Mouse (Mus musculus) gastrocnemius, postnatal 36 days (tissue): ENCODE results near the gene Galnt10. TPM values are rescaled to one million over a fixed set of nuclear protein-coding genes. Genes with fewer than 3 reads are reported as not detected.

ENCODE experiments used
- DNase-seq, 2 experiments: peaks; one replicate each; pipeline ENCODE4 v3.0.0; 2022
- intact Hi-C: fragments of 180-260 bp; cut with DNase I; formaldehyde crosslinking; loops from one replicate; pipeline ENCODE4 v1.15.1; 2025
- total RNA-seq, 2 experiments: library from RNA; stranded (reverse); gene quantifications; 2 replicates each; pipeline ENCODE4 v1.2.3; 2021

Galnt10 gene
- total RNA-seq, 2 experiments from 2014 or later, result 5.2 to 6.3 TPM

GRCm38 (mm10) chr11:57683931-57684330 lies 38.7 kb downstream of the Galnt10 start:
- DNase-seq, result peak in 1 of 2 experiments; percentile 70
- intact Hi-C loops, result loop anchor here (5.0 kb wide), 2 partner anchors 37 to 43 kb away; partner anchors contain the start of gene Galnt10

DNA sequence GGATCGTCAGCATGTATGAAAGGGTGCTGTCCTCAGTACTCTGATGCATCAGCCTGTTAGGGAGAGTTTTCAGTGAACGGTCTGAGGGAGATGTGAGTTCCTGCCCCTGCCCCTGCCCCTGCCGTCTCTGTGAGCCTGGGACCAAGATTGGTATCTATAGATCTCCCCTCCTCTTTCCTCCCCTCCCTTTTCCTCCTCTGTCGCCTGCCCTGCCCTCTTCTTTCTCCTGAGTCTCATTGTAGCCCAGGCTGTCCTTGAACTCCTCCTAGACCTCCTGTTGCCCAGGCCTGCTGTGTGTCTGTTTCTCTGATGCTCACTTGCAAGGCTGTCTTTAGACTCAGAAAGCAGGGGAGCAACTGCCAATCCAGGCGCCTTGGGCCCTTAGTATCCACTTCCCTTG lies 39.6 kb downstream of the Galnt10 start:
- intact Hi-C loops, result loop anchor here (5.0 kb wide), 2 partner anchors 38 to 42 kb away; partner anchors contain the start of gene Galnt10
- no peak for DNase-seq

DNA sequence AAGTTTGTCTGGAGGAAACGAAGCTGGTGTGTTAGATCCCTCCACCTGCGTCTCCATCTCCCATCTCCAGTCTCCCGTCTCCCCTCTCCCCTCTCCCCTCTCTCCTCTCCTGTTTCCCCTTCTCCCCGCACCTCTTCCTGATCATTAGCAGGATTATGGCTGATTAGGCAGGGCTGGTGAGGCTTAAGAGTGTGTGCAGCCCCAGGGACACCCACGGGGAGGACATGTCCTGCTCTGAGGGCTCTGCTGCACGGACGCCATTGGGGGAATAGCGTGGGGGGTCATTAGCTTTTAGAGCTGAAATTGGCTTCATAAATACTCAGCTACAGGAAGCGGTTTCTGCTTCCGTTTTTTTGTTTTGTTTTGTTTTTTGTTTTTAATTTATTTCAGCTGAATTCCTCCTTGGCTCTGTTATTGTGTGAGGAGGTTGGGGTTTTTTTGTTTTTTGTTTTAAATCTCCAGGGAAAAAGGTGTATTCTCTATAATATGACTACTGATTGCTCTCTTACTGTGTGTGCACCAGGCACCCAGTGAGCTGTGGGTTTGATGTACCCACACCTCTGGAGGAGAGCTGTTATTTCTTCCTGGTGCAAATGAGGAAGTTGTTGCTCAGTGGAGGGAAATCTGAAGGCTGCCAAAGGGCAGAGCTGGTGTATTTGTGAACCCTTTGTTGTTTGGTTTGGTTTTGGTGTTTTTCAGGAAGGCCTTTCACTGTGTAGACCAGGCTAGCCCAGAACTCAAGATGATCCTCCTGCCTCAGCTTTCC lies 40.6 kb downstream of the Galnt10 start:
- intact Hi-C loops, result no loop called here
- DNase-seq, result no peak

DNA sequence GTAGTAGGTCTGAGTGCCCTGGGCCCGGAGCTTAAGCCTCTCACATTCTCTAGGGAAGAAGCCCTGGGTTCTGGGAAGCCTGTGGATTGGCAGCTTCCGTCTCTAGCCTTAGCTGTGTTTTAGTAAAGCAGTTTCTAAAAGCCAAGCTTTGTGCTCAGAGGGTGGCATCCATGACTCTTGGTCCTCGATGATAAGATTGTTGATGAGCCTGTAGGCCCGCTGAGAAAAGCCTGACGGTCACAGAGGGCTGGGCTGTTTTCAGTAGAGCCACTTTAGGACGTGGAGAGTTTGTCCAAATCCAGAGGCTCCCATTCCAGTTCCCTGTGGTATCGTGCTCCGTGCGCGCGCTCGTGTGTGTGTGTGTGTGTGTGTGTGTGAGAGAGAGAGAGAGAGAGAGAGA lies 41.6 kb downstream of the Galnt10 start:
- intact Hi-C loops, result no loop called here
- no peak for DNase-seq

DNA sequence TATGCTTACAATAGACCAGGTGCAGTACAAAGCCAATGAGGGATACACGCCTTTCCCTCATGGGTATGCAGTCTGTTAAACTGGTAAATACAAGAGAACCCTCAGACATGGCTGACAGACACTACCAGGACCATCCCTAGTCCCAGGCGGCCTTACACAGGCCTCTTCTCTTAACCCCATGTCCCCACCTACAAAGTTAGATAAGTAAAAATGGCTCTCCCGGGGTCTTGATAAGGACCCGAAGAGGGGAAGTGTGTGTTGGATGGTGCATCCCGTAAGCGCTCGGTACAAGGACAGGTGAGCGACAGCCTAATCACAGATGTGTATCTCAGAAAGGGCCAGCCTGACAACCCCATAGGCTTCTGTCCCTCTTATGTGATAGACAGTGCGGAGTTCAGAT lies 42.0 kb downstream of the Galnt10 start:
- intact Hi-C loops, result no loop called here
- no peak for DNase-seq

DNA sequence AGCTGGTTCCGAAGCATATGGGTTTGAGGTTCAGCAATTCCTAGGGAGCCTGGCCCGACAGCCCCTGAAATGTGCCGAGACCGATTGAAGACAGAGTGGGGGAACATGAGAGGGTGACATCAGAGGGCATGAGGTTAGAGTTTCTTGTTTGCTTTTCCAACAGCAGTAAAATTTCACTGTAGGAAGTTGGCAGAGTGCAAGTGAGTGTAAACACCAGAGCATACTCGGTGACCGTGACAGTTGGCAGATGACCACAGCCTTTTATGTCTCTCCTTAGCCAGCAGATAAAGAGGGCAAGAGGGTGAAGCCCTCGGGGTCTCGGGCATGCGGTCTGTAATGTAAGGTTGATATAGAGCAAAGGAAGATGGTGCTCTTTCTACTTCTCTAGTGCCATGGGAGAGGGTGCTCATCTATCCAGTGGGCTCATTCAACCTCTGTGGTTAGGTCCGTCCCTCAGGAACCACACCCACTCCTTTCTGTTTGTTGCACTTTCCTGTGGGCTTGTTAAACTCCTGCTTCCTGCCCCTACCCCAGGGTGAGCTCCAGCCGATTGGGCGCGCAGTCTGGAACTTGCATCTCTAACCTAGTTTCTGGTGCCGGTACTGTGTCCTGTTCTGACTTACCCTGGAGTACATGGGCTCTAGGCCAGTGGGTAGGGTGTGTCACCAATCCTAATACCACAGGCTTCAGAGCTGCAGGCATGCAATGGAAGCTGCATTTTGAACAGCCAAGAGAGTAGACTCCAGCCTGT lies 43.1 kb downstream of the Galnt10 start:
- no peak for DNase-seq
- intact Hi-C loops, result no loop called here

- intact Hi-C loops, result no loop called here
- no peak for DNase-seq
Observed at GRCm38 (mm10) chr11:57689811-57690210, 44.6 kb downstream of the Galnt10 start.

DNA sequence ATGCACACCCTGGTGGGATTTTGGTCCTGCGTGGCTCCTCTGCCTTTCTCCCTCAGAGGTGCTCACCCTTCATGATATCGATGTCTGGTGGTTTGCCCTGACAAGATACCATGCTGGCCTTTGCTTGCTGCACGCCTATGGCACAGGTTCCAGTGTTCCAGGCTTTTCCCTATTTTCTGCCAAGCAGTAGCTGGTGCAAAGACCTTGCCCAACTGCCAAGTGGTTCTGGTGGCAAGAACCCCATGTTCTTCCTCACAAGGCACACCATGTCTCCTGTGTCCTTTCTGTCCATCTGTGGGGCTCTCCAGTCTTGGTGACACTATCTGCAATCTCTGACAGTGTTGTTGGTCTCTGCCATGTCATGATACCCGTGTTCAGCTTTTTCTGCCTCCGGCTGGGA lies 45.6 kb downstream of the Galnt10 start:
- intact Hi-C loops, result no loop called here
- no peak for DNase-seq

GRCm38 (mm10) chr11:57691939-57692338 lies 46.7 kb downstream of the Galnt10 start:
- intact Hi-C loops, result no loop called here

GRCm38 (mm10) chr11:57692726-57693125 lies 47.5 kb downstream of the Galnt10 start:
- no peak for DNase-seq
- intact Hi-C loops, result no loop called here

More at GRCm38 (mm10) chr11:57691939-57692338, 46.7 kb downstream of the Galnt10 start:
- DNase-seq, result no peak

DNA sequence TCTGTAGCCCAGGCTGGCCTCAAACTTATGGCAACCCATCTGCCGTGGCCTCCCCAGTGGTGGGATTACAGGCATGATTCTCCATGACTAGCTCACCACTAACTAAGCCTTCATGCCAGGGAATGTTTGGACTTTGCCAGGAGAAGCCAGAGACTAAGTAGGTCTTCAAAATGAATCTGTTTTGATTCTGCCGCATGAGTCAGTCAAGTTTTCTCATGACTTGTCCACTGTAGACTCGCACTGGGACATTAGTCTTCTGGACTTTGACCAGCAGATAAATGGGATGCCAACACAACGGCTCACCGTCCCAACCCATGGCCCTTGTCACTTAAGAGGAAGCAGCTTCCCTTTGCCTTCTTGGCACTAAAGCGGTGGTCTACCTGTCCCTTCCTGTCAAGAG lies 49.2 kb downstream of the Galnt10 start:
- intact Hi-C loops, result no loop called here
- no peak for DNase-seq

DNA sequence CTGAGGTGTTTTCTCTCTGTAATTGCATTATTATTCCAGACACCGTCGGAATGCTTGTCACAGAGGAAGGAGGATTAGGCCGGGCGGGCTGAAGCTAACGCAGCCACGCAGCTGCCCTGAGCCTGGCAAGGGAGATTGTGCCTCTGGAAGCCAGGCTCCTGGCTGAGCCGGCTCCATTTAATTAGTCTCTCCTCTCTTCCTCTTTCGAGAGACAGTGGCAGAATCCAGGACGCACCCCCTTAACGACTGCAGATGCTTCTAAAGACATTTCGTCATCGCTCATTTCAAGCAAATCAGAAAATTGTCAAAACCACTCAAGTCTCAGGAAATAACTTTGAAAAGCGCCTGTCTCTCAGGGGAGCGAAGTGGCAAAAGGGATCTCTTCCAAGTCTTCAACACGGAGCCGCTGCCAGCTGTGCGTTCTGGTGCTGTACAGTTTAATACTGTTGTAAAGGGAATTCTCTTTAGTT lies 51.0 kb downstream of the Galnt10 start:
- intact Hi-C loops, result no loop called here
- DNase-seq, result no peak

GRCm38 (mm10) chr11:57696807-57697251 lies 51.6 kb downstream of the Galnt10 start:
- DNase-seq, result peak in 1 of 2 experiments; percentile 34
- intact Hi-C loops, result no loop called here

- DNase-seq, result no peak
- intact Hi-C loops, result no loop called here
Observed at GRCm38 (mm10) chr11:57700114-57700513, 54.9 kb downstream of the Galnt10 start.

DNA sequence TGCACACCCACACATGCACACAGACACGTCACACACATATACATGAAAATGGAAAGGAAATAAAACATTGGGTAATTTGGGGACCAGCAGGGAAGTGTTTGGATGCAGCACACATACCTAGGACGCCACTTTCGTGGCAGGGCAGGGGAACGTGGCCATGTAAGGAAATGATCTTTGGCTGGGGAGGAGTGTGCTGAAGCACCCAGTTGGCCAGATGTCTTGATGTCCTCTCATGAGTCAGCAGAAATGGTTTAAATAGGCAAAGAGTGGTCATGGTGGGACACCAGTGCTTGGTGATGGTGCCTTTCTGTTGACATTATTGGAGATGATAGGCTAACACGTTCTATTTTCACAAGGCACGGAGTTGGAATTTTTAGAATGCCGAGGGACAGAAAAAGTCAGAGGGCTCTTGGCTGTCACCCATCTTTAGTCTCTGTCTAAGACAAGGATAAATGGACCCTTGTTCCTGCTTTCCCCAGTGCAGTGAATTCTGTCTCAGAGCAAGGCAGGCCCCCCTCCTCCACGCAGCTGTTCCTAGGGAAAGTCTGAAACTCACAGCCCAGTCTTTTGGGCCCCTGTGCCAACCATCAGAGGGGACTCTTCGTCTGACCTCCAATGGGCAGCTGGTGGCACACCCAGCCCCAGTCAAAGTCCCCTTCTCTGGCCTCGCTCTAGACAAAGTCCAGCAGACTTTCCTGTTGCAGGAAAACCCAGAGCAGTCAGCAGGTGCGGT lies 56.1 kb downstream of the Galnt10 start:
- no peak for DNase-seq

DNA sequence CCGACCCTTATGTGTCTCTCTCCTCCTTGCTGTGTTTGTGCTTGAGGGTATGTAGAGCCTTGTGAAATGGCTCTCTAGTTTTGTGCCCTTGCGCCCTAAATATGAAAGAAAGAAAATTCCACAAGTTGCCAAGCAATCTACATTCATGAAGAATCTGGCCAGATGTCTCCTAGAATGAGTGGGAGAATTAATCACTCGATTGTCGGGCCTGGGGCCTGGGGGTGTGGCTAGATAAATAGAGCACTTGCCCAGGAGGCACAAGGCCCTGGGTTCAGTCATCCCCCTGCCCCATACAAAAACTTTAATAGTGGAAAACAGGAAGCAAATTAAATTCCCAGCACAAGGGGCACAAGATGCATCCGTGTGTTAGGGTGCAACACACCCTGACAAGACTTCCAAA lies 56.7 kb downstream of the Galnt10 start:
- intact Hi-C loops, result no loop called here
- DNase-seq, result no peak

More for the DNA sequence above, 56.1 kb downstream of the Galnt10 start:
- intact Hi-C loops, result no loop called here

DNA sequence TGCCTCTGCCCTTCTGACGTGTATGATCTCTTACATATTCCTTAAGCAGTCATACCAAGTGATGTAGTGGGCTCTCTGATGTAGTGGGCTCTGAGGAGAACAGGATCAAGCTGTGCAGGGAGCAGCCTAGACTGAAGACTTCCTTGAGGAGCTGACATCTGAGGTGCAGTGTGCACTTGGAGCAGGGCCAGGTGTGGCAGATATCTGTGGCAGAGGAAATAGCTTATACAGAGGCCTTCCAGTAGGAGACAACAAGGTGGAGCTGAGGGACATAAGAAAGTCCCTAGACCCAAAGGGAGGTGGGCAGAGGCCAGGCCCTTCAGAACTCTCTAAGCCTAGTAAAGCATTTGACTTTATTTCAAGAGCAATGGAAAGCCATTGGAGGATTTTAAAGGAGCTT lies 61.4 kb downstream of the Galnt10 start:
- intact Hi-C loops, result no loop called here
- no peak for DNase-seq

DNA sequence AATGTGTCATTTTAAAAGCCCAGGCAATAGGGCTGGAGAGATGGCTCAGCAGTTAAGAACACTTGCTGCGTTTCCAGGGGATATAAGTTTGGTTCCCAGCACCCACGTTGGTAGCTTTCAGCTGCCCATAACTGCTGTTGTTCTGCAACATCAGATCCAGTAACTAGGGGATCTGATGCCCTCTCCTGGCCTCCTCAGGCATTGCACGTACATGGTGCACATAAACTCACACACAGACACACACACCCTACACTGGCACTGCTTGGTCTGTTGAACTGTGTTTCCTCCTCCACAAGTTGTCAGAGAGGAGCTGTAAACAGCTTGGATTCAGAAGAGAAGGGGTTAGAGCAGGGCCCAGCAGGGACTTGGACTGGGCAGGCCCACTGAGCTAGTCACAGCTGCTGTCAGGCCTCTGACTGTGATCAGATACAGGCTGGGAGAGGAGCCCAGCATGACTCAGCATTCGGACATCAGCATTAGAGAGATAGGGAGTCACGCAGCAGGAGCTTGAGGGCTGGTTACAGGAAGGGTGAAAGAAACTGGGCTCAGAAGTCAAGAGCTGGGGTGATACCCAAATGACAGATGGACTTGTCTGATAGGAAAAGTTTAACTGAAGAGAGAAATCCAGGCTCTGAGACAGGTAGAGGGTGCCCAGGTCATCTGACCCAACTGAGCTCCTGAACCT lies 62.0 kb downstream of the Galnt10 start:
- intact Hi-C loops, result no loop called here
- DNase-seq, result no peak

DNA sequence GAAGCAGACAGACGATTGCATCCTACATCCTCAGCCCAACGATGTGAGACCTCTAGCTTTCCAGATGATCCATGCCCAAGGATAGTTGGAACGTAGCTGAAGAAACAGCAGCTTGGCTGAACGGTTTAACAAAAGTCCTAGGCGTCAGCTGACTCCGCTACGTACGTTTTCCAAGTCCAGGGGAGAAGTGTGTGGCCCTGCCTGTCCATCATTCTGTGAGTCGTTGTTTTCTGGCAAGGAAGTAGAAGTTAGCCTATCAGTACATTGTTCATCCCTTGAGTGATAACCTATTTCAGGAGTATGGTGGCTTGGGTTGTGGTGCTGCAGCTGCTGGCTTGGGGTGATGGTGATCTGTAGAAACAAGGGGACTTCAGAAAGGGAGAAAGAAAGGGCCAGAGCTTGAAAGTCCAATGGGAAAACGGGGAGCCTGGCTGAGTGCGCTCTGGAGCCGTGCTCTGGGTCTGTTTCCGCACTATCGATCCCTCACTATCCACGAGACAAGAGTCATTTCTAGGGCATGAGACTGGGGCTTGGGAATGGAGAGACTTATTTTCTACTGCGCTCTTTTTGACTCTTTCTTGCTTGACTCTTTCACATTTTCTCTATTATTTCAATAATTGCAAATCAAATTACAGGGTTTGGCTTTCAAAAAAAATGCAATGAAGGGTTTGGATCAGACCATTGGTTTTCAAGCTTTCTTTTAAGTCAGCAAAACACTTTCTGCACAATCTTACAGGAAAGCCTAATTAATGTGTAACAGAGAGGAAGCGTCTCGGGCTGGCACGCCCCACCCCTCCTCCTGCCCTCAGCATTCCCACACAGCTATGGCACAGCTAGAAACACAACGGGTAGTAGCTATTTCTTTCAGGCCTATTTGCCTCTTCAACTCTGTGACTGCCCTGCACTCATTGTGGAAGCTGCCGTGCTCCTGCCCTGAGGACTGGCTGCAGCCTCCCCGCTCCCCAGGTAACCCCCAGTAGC lies 63.2 kb downstream of the Galnt10 start:
- no peak for DNase-seq
- intact Hi-C loops, result no loop called here
